Mouse (Mus musculus) MEL (cell line): ENCODE results near the gene Vsig2. TPM values are rescaled to one million over a fixed set of nuclear protein-coding genes. Genes with fewer than 3 reads are reported as not detected.

Experiments
- DNase-seq: peaks from one replicate; pipeline ENCODE4 v3.0.0; 2011; ENCODE audit warnings: low read depth, low spot score
- H3K27ac ChIP-seq: 2 replicates; pipeline ENCODE4 v1.5.1; 2012; ENCODE audit warnings: low read depth, mild to moderate bottlenecking, control low read depth, low read length, moderate library complexity; ENCODE audit not compliant: control insufficient read depth
- H3K27me3 ChIP-seq, 2 experiments: fragments of 150-350 bp in 1 of 2; sonication (generic) in 1 of 2; 2 replicates each; pipeline ENCODE4 v1.6.1; 2012; ENCODE audit warnings: low read length in 2 of 2, mild to moderate bottlenecking in 2 of 2, improper control_type of control experiment in 1 of 2, moderate library complexity in 1 of 2; ENCODE audit not compliant: insufficient read depth in 2 of 2, control insufficient read depth in 1 of 2
- H3K36me3 ChIP-seq, 2 experiments: 2 replicates each; pipeline ENCODE4 v1.6.1; 2012 to 2014; ENCODE audit warnings: low read length in 2 of 2, improper control_type of control experiment in 1 of 2, inconsistent platforms in 1 of 2, mild to moderate bottlenecking in 1 of 2; ENCODE audit not compliant: insufficient read depth in 2 of 2, control insufficient read depth in 1 of 2
- H3K4me1 ChIP-seq, 2 experiments: fragments of 150-350 bp in 1 of 2; sonication (generic) in 1 of 2; 2 replicates each; pipeline ENCODE4 v1.6.1; 2012; ENCODE audit warnings: low read length in 2 of 2, improper control_type of control experiment in 1 of 2, mild to moderate bottlenecking in 1 of 2; ENCODE audit not compliant: insufficient read depth in 2 of 2, control insufficient read depth in 1 of 2
- H3K4me3 ChIP-seq, 2 experiments: fragments of 150-350 bp in 1 of 2; sonication (generic) in 1 of 2; 2 replicates each; pipeline ENCODE4 v1.5.1; 2012; ENCODE audit warnings: low read depth in 2 of 2, low read length in 2 of 2, mild to moderate bottlenecking in 2 of 2, moderate library complexity in 2 of 2, control low read depth in 1 of 2, improper control_type of control experiment in 1 of 2; ENCODE audit not compliant: control insufficient read depth in 1 of 2, insufficient read depth in 1 of 2
- H3K79me2 ChIP-seq: 2 replicates; pipeline ENCODE4 v1.6.1; 2012; ENCODE audit warnings: mild to moderate bottlenecking, low read length, moderate library complexity; ENCODE audit not compliant: control insufficient read depth, poor library complexity, insufficient read depth
- H3K9ac ChIP-seq: 2 replicates; pipeline ENCODE4 v1.6.1; 2012; ENCODE audit warnings: low read depth, mild to moderate bottlenecking, control low read depth, low read length, moderate library complexity; ENCODE audit not compliant: control insufficient read depth, poor library complexity, severe bottlenecking
- H3K9me3 ChIP-seq: fragments of 150-350 bp; sonication (generic); replicated peaks from 2 replicates; pipeline ENCODE4 v1.6.1; 2012; ENCODE audit warnings: mild to moderate bottlenecking, low read length, improper control_type of control experiment, moderate library complexity; ENCODE audit not compliant: insufficient read depth
- CHD1 ChIP-seq: IDR thresholded peaks from 2 replicates; pipeline ENCODE4 v1.6.1; 2012; ENCODE audit warnings: low read depth, mild to moderate bottlenecking, inconsistent platforms, low read length, improper control_type of control experiment
- CHD2 ChIP-seq: IDR thresholded peaks from 2 replicates; pipeline ENCODE4 v1.6.1; 2011; ENCODE audit warnings: low read length, improper control_type of control experiment
- CTCF ChIP-seq, 3 experiments: IDR thresholded peaks in 2 of 3; conservative IDR thresholded peaks in 1 of 3; 2 replicates each; pipeline ENCODE4 v1.5.1; 2011 to 2012; ENCODE audit warnings: low read length in 3 of 3, low read depth in 2 of 3, mild to moderate bottlenecking in 2 of 3, improper control_type of control experiment in 1 of 3, inconsistent platforms in 1 of 3, mixed read lengths in 1 of 3, moderate library complexity in 1 of 3; ENCODE audit not compliant: control insufficient read depth in 1 of 3, insufficient read depth in 1 of 3, poor library complexity in 1 of 3, severe bottlenecking in 1 of 3
- E2F4 ChIP-seq: IDR thresholded peaks from 2 replicates; pipeline ENCODE4 v1.6.1; 2011; ENCODE audit warnings: low read depth, low read length, improper control_type of control experiment, borderline replicate concordance
- ELF1 ChIP-seq: IDR thresholded peaks from 2 replicates; pipeline ENCODE4 v1.6.1; 2014; ENCODE audit warnings: low read depth, mild to moderate bottlenecking, inconsistent platforms, low read length, improper control_type of control experiment, moderate library complexity
- ETS1 ChIP-seq: IDR thresholded peaks from 2 replicates; pipeline ENCODE4 v1.6.1; 2012; ENCODE audit warnings: low read depth, mild to moderate bottlenecking, inconsistent platforms, low read length, improper control_type of control experiment, moderate library complexity
- MAFK ChIP-seq: IDR thresholded peaks from 2 replicates; pipeline ENCODE4 v1.6.1; 2011; ENCODE audit warnings: low read depth, mild to moderate bottlenecking, low read length, improper control_type of control experiment, borderline replicate concordance
- MAX ChIP-seq: IDR thresholded peaks from 2 replicates; pipeline ENCODE4 v1.6.1; 2011; ENCODE audit warnings: low read length, improper control_type of control experiment
- MEF2A ChIP-seq: IDR thresholded peaks from 2 replicates; pipeline ENCODE4 v1.6.1; 2014; ENCODE audit warnings: low read depth, mild to moderate bottlenecking, inconsistent platforms, low read length, improper control_type of control experiment; ENCODE audit not compliant: poor library complexity, insufficient replicate concordance, severe bottlenecking; ENCODE audit errors: extremely low read depth
- MYB ChIP-seq: IDR thresholded peaks from 2 replicates; pipeline ENCODE4 v1.6.1; 2011; ENCODE audit warnings: mild to moderate bottlenecking, low read depth, low read length, improper control_type of control experiment
- MYC ChIP-seq: IDR thresholded peaks from 2 replicates; pipeline ENCODE4 v1.6.1; 2011; ENCODE audit warnings: low read depth, mild to moderate bottlenecking, low read length, improper control_type of control experiment, moderate library complexity
- NELFE ChIP-seq: IDR thresholded peaks from 2 replicates; pipeline ENCODE4 v1.6.1; 2011; ENCODE audit warnings: low read depth, low read length, improper control_type of control experiment
- NRF1 ChIP-seq: IDR thresholded peaks from 2 replicates; pipeline ENCODE4 v1.6.1; 2014; ENCODE audit warnings: low read depth, mild to moderate bottlenecking, inconsistent platforms, low read length, improper control_type of control experiment, moderate library complexity; ENCODE audit not compliant: poor library complexity, insufficient read depth, severe bottlenecking
- POLR2A ChIP-seq, 2 experiments: IDR thresholded peaks; 2 replicates each; pipeline ENCODE4 v1.6.1; 2011 to 2012; ENCODE audit warnings: low read length in 2 of 2, mild to moderate bottlenecking in 2 of 2, control low read depth in 1 of 2, improper control_type of control experiment in 1 of 2, low read depth in 1 of 2, moderate library complexity in 1 of 2; ENCODE audit not compliant: control insufficient read depth in 1 of 2, insufficient read depth in 1 of 2, poor library complexity in 1 of 2
- SMC3 ChIP-seq: IDR thresholded peaks from 2 replicates; pipeline ENCODE4 v1.6.1; 2011; ENCODE audit warnings: low read depth, low read length, improper control_type of control experiment
- TCF12 ChIP-seq: IDR thresholded peaks from 2 replicates; pipeline ENCODE4 v1.6.1; 2014; ENCODE audit warnings: low read depth, mild to moderate bottlenecking, inconsistent platforms, low read length, improper control_type of control experiment, moderate library complexity
- ZNF384 ChIP-seq: IDR thresholded peaks from 2 replicates; pipeline ENCODE4 v1.6.1; 2012; ENCODE audit warnings: low read depth, mild to moderate bottlenecking, inconsistent platforms, low read length, improper control_type of control experiment
- polyA plus RNA-seq, 2 experiments: library from polyadenylated mRNA; stranded (reverse) in 1 of 2; unstranded in 1 of 2; fragments of >175 nt in 1 of 2; fragments of >200 nt in 1 of 2; gene quantifications; 2 replicates each; pipeline versions ENCODE4 v1.2.1 to v1.2.4; 2012; ENCODE audit warnings: low replicate concordance in 2 of 2, low read depth in 1 of 2; ENCODE audit not compliant: insufficient read length in 2 of 2, insufficient read depth in 1 of 2, missing spikeins in 1 of 2
- total RNA-seq: library from RNA; depleted of rRNA; stranded (reverse); fragments of 300-350 nt; gene quantifications from 2 replicates; pipeline ENCODE4 v1.2.3, GENCODE M21; 2012

Gene Vsig2
- total and polyA plus RNA-seq, 3 experiments, result 0.64 TPM; not detected in 2

DNA sequence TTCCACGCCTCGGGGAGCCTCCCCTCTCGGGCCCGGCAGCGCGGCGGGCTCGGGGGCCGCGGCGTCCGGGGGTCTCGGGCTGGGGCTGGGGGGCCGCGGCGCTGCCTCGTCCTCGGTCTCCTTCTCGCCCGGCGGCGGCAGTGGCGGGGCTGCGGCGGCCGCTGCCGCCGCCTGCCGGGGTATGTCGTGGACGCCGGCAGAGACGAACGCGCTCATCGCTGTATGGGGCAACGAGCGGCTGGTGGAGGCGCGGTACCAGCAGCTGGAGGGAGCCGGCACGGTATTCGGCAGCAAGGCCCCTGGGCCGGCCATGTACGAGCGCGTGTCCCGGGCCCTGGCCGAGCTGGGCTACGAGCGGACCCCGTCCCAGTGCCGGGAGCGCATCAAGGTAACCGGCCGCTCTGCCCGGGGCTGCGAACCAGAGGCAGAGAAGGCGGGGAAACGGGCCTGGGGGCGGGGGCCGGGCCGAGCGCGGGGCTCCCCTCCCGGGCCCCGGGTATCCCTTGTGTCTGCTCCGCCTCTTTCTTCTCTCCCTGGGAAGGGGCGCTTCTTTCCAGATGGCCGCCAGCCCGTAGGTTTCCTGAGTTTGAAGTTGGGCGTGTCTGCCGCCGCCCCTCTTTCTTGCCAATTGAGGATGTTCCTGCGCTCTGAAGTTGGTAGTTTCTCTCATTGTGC, 49.5 kb upstream of the Vsig2 start (continued):
- TF ChIP-seq ZNF384, result no peak
- TF ChIP-seq MEF2A, result no peak
- no peak for TF ChIP-seq NRF1
- no peak for TF ChIP-seq MYC
- no peak for TF ChIP-seq CTCF (IDR thresholded peaks at IDR 0.05 in 2 of 3, conservative IDR thresholded peaks at IDR 0.05 in 1 of 3; ENCODE audit: control insufficient read depth in 1 of 3, insufficient read depth in 1 of 3, low read depth in 2 of 3, low read length in 3 of 3, poor library complexity in 1 of 3, severe bottlenecking in 1 of 3)
- TF ChIP-seq E2F4, result no peak
- TF ChIP-seq CHD2, result no peak
- no peak for TF ChIP-seq CHD1
- TF ChIP-seq MAX, result 0 out of 2 replicates have a peak, but pooled peaks have one; percentile 25
- no peak for TF ChIP-seq POLR2A (IDR thresholded peaks at IDR 0.05; ENCODE audit: control insufficient read depth in 1 of 2, insufficient read depth in 1 of 2, low read depth in 1 of 2, low read length in 2 of 2, poor library complexity in 1 of 2)
- TF ChIP-seq NELFE, result no peak
- TF ChIP-seq ETS1, result 0 out of 2 replicates have a peak, but pooled peaks have one; percentile 42
- no peak for TF ChIP-seq SMC3
- TF ChIP-seq, all 39 proteins: peak for 8

DNA sequence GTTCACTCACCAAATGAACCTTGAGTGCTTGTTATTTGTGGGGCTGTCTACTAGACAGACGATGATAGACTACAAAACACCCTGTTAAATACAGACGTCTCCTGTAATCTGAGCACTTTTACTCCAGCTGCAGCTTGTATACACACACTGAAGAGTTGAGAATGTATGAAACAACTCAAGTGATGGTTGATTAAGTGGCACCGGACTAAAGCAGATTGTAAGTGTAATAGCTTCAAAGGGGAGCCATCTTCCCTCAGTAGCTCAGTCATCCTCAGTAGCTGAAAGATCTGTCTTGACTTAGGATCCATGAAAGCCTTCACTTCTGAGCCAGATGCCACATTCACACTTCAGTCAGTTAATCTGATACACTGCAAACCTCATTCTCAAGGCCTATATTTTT, 43.3 kb upstream of the Vsig2 start:
- Histone ChIP-seq H3K27ac (no peak overlapping the region), H3K79me2 (peaks cover 28% of the 10 kb centered on the region), H3K27me3 (no peaks in the 10 kb centered on the region)
- no peak for TF ChIP-seq CHD2
- no peak for TF ChIP-seq ELF1
- no peak for TF ChIP-seq MAFK
- TF ChIP-seq, all 39 proteins: peak for 0
- H3K4me1 ChIP-seq, result no peaks in the 10 kb centered on the region; a peak in 1 of 4 replicates
- H3K4me3 ChIP-seq, result no peak overlapping the region
- no peak overlapping the region for H3K9ac ChIP-seq
- no peak for DNase-seq
- no peaks in the 10 kb centered on the region for H3K9me3 ChIP-seq
- peaks cover 0 to 6% of the 10 kb centered on the region in 2 experiments; a peak in 3 of 4 replicates for H3K36me3 ChIP-seq

DNA sequence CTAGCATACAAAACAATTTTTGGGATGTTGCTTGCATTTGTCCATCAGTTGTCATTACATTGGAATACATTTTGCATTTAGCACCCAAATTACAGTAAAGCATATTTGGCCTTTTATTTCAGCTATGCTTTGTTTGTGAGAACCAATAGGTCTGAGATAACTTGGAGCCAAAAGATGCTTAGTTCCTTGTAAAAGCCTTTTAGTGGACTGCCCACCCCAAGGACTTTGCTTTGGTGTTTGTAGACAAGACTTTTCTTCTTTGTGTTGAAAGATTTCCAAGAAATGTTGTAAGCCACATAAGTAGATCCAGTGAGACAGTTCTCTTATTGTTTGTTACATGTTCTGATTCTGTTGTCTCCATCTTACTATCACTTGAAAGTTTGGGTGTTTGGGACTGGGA, 42.7 kb upstream of the Vsig2 start:
- Histone ChIP-seq H3K79me2 (peaks cover 24% of the 10 kb centered on the region), H3K27me3 (no peaks in the 10 kb centered on the region), H3K27ac (no peak overlapping the region), H3K4me3 (no peak overlapping the region), H3K4me1 (no peaks in the 10 kb centered on the region; a peak in 1 of 4 replicates), H3K9ac (no peak overlapping the region), H3K36me3 (peaks cover 0 to 2% of the 10 kb centered on the region in 2 experiments; a peak in 3 of 4 replicates), H3K9me3 (no peaks in the 10 kb centered on the region)
- DNase-seq, result no peak
- TF ChIP-seq TCF12 (no peak), MYB (no peak), CHD2 (no peak), ETS1 (no peak), SMC3 (no peak)
